Mouse (Mus musculus) adrenal gland (tissue): ENCODE results near the gene Tmem129.

Experiments used
- intact Hi-C: fragments of 180-260 bp; cut with DNase I; formaldehyde crosslinking; loops from one replicate; pipeline ENCODE4 v1.15.1; 2025

The Tmem129 gene

GRCm38 (mm10) chr5:33688278-33689220, 30.3 kb upstream of the Tmem129 start:
- intact Hi-C loops = no loop called here

GRCm38 (mm10) chr5:33687142-33687541, 28.9 kb upstream of the Tmem129 start:
- intact Hi-C loops = no loop called here

- intact Hi-C loops = loop anchor here (2.0 kb wide), 1 partner anchor 52 kb away; no protein-coding TSS in a partner anchor
These were observed 26.7 kb upstream of the Tmem129 start for GRCm38 (mm10) chr5:33684932-33685331.

- intact Hi-C loops = loop anchor here (2.0 kb wide), 1 partner anchor 53 kb away; no protein-coding TSS in a partner anchor
These were observed 25.9 kb upstream of the Tmem129 start for GRCm38 (mm10) chr5:33683897-33684652.

- intact Hi-C loops = no loop called here
These were observed 24.7 kb upstream of the Tmem129 start for GRCm38 (mm10) chr5:33682963-33683362.

- intact Hi-C loops = no loop called here
These were observed 23.6 kb upstream of the Tmem129 start for GRCm38 (mm10) chr5:33681611-33682388.

- intact Hi-C loops = no loop called here
These were observed 22.8 kb upstream of the Tmem129 start for GRCm38 (mm10) chr5:33681044-33681443.

GRCm38 (mm10) chr5:33678244-33678643, 20.0 kb upstream of the Tmem129 start:
- intact Hi-C loops = no loop called here

- intact Hi-C loops = no loop called here
These were observed 17.7 kb upstream of the Tmem129 start for GRCm38 (mm10) chr5:33675964-33676363.

GRCm38 (mm10) chr5:33674439-33674838, 16.2 kb upstream of the Tmem129 start:
- intact Hi-C loops = no loop called here

- intact Hi-C loops = no loop called here
These were observed 13.4 kb upstream of the Tmem129 start for GRCm38 (mm10) chr5:33671659-33672058.

GRCm38 (mm10) chr5:33668223-33668622, 10.0 kb upstream of the Tmem129 start:
- intact Hi-C loops = no loop called here

- intact Hi-C loops = loop anchor here (10.0 kb wide), 1 partner anchor 276 kb away; the partner anchor contains the start of gene Nelfa
These were observed 441 bp upstream of the Tmem129 start for GRCm38 (mm10) chr5:33658664-33659050.

- intact Hi-C loops = loop anchor here (10.0 kb wide), 1 partner anchor 277 kb away; the partner anchor contains the start of gene Nelfa
These were observed 897 bp downstream of the Tmem129 start for GRCm38 (mm10) chr5:33657251-33657786.

- intact Hi-C loops = loop anchor here (10.0 kb wide), 1 partner anchor 278 kb away; the partner anchor contains the start of gene Nelfa
These were observed 1.5 kb downstream of the Tmem129 start for GRCm38 (mm10) chr5:33656739-33657138.

- intact Hi-C loops = loop anchor here (10.0 kb wide), 1 partner anchor 279 kb away; the partner anchor contains the start of gene Nelfa
These were observed 2.9 kb downstream of the Tmem129 start for GRCm38 (mm10) chr5:33655251-33655840.

GRCm38 (mm10) chr5:33654424-33654823, 3.8 kb downstream of the Tmem129 start:
- intact Hi-C loops = loop anchor here (10.0 kb wide), 1 partner anchor 280 kb away; the partner anchor contains the start of gene Nelfa

- intact Hi-C loops = loop anchor here (10.0 kb wide), 1 partner anchor 282 kb away; the partner anchor contains the start of gene Nelfa
These were observed 5.4 kb downstream of the Tmem129 start for GRCm38 (mm10) chr5:33652783-33653173.

- intact Hi-C loops = loop anchor here (10.0 kb wide), 1 partner anchor 283 kb away; the partner anchor contains the start of gene Nelfa
These were observed 6.1 kb downstream of the Tmem129 start, which contains the start of gene Slbp for GRCm38 (mm10) chr5:33651921-33652782. TSS of gene Slbp (minus strand) at chr5:33652574.
